Mouse (Mus musculus) c-Kit-negative CD71-positive TER-119-positive erythroid progenitor cells, embryonic 14.5 days (primary cell): Measurements from ENCODE around the gene Olfr380.

Source experiments
- DNase-seq: peaks from one replicate; pipeline ENCODE4 v3.0.0-alpha.2; 2013; ENCODE audit warnings: low read depth, low spot score

Olfr380 gene

DNA sequence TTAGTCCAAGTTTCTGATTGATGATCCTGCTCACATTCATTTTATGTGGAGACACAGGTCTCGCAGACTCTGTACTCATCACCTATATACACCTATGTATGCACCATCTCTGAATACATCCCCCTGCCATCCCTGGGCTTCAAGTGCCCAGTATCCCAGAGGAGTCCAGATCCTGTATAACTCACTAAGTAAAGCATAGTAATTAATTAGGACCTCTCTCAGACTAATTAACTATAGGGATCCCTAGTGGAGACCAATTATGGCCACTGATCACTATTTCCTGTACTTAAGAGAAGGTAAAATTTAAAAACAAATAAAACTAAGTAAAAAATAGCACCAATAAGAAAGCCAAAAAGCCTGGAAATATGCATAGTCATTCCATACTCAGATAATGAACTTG, at the start of gene Olfr380:
TSS of gene Olfr380 (minus strand) at position 101 of the 400 bp plus-strand sequence.
- DNase-seq, result no peak

- no peak for DNase-seq
These were observed 34.2 kb upstream of the Olfr380 start, which contains the start of gene Olfr381 for GRCm38 (mm10) chr11:73491503-73491902. Gene Olfr381 (minus strand): TSS chr11:73491603.

DNA sequence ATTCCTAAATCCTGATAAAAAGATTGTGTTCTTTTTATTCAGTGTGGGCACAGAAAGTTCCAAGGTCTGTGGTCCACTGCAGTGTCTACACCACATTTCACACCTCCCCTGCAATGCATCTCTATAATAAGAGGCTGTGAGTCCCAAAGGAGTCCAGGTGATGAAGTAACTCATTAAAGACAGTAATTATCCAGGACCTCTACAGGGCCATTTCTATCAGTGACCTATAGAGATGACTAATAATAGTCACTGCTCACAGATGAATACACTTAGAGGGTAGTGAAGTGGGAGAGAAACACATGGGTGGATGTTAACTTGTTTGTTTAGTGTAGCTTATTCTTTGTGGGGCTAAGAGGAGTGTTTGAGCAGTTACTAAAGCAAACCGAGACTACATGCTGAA, 28.9 kb downstream of the Olfr380 start, which contains the start of gene Olfr378:
TSS of gene Olfr378 (minus strand) at position 101 of the 400 bp plus-strand sequence.
- DNase-seq, result no peak
